Mouse (Mus musculus) liver, embryonic 12.5 days (tissue): ENCODE results near the gene Chchd2. TPM values are rescaled to one million over a fixed set of nuclear protein-coding genes. Genes with fewer than 3 reads are reported as not detected.
"Not testable (repeated sequence)": the region's sequence is repeated elsewhere in the genome, so short reads cannot be mapped to it uniquely, and the experiment has no call there.

ENCODE experiments used
- ATAC-seq: fragments of 200-750 bp; cut with Nextera tagmentation; 2 replicates; pipeline ENCODE4 v1.8.0; 2017; ENCODE audit warnings: moderate number of reproducible peaks, mild to moderate bottlenecking, moderate library complexity
- H3K27ac ChIP-seq: fragments of 300-500 bp; sonication (generic); 2 replicates; pipeline ENCODE4 v1.5.1; 2016; ENCODE audit warnings: mild to moderate bottlenecking
- H3K27me3 ChIP-seq: fragments of 300-500 bp; sonication (generic); replicated peaks from 2 replicates; pipeline ENCODE4 v1.6.1; 2016; ENCODE audit warnings: mild to moderate bottlenecking, moderate library complexity
- H3K36me3 ChIP-seq: fragments of 300-500 bp; sonication (generic); 2 replicates; pipeline ENCODE4 v1.6.1; 2016; ENCODE audit warnings: mild to moderate bottlenecking, moderate library complexity
- H3K4me1 ChIP-seq: fragments of 300-500 bp; sonication (generic); 2 replicates; pipeline ENCODE4 v1.6.1; 2016
- H3K4me2 ChIP-seq: fragments of 300-500 bp; sonication (generic); 2 replicates; pipeline ENCODE4 v1.6.1; 2016; ENCODE audit warnings: mild to moderate bottlenecking, moderate library complexity
- H3K4me3 ChIP-seq: fragments of 300-500 bp; sonication (generic); 2 replicates; pipeline ENCODE4 v1.5.1; 2016; ENCODE audit warnings: mild to moderate bottlenecking, moderate library complexity
- H3K9ac ChIP-seq: fragments of 300-500 bp; sonication (generic); 2 replicates; pipeline ENCODE4 v1.6.1; 2016; ENCODE audit warnings: mild to moderate bottlenecking, moderate library complexity
- H3K9me3 ChIP-seq: fragments of 300-500 bp; sonication (generic); replicated peaks from 2 replicates; pipeline ENCODE4 v1.6.1; 2016; ENCODE audit warnings: mild to moderate bottlenecking, moderate library complexity
- WGBS: fragments of 180-500 bp; shearing (Covaris S2); methylation state at CpG from one replicate; pipeline ENCODE4 v1.1.7; 2016; ENCODE audit not compliant: insufficient replicate concordance; 5-methylcytosine and 5-hydroxymethylcytosine counted together
- polyA plus RNA-seq: library from polyadenylated mRNA; unstranded; fragments of >200 nt; fragmentation: Nextera tagmentation; extraction: Ambion mirVana; gene quantifications from 2 replicates; pipeline ENCODE4 v1.2.1, GENCODE M21; 2016

Chchd2 gene
- 607 and 628 TPM in 2 replicates for polyA plus RNA-seq

GRCm38 (mm10) chr5:129886911-129887636 is at the start of gene Chchd2:
TSS of gene Chchd2 (minus strand) at chr5:129887470.
- under 1% methylated on average over 46 of the region's 46 CpGs for WGBS

GRCm38 (mm10) chr5:129936941-129937340 is 49.7 kb upstream of the Chchd2 start:
- no peaks in the 10 kb centered on the region for H3K27me3 ChIP-seq
- 58% methylated on average over 4 of the region's 4 CpGs for WGBS
- H3K36me3 ChIP-seq: no peaks in the 10 kb centered on the region
- no peak overlapping the region for H3K27ac ChIP-seq
- no peak overlapping the region for H3K4me3 ChIP-seq
- no peak overlapping the region for H3K4me2 ChIP-seq
- no peak overlapping the region for H3K9ac ChIP-seq
- no peak for ATAC-seq
- peaks cover 16% of the 10 kb centered on the region for H3K4me1 ChIP-seq
- no peaks in the 10 kb centered on the region for H3K9me3 ChIP-seq

More at GRCm38 (mm10) chr5:129886911-129887636, at the start of gene Chchd2:
- H3K9me3 ChIP-seq: no peaks in the 10 kb centered on the region
- peak within 1 kb of the TSS; percentile 99 for H3K27ac ChIP-seq
- no peaks in the 10 kb centered on the region for H3K27me3 ChIP-seq
- H3K9ac ChIP-seq: peak within 1 kb of the TSS; percentile 92
- peaks cover 32% of the 10 kb centered on the region for H3K36me3 ChIP-seq
- peaks cover 19% of the 10 kb centered on the region for H3K4me1 ChIP-seq
- H3K4me3 ChIP-seq: peak within 1 kb of the TSS; percentile 83
- ATAC-seq: peak; percentile 99
- peak within 1 kb of the TSS; percentile 85 for H3K4me2 ChIP-seq

- H3K27ac ChIP-seq: no peak overlapping the region
- ATAC-seq: no peak
Observed at GRCm38 (mm10) chr5:129929924-129930855, 42.9 kb upstream of the Chchd2 start.

GRCm38 (mm10) chr5:129925933-129926332 is 38.7 kb upstream of the Chchd2 start:
- Histone ChIP-seq H3K4me3 (no peak overlapping the region), H3K9ac (no peak overlapping the region), H3K4me1 (peaks cover 9% of the 10 kb centered on the region), H3K4me2 (no peak overlapping the region), H3K9me3 (no peaks in the 10 kb centered on the region), H3K36me3 (no peaks in the 10 kb centered on the region), H3K27ac (no peak overlapping the region), H3K27me3 (no peaks in the 10 kb centered on the region)
- no peak for ATAC-seq
- WGBS: 71% methylated on average over 5 of the region's 5 CpGs

More at GRCm38 (mm10) chr5:129929924-129930855, 42.9 kb upstream of the Chchd2 start:
- Histone ChIP-seq H3K4me1 (peaks cover 9% of the 10 kb centered on the region), H3K4me3 (no peak overlapping the region), H3K9me3 (no peaks in the 10 kb centered on the region), H3K27me3 (no peaks in the 10 kb centered on the region), H3K9ac (no peak overlapping the region), H3K36me3 (no peaks in the 10 kb centered on the region), H3K4me2 (no peak overlapping the region)
- WGBS: 48% methylated on average over 9 of the region's 9 CpGs

- Histone ChIP-seq H3K9ac (no peak overlapping the region), H3K4me3 (no peak overlapping the region), H3K27me3 (no peaks in the 10 kb centered on the region), H3K27ac (no peak overlapping the region), H3K4me2 (no peak overlapping the region), H3K36me3 (no peaks in the 10 kb centered on the region), H3K4me1 (peaks cover 5% of the 10 kb centered on the region), H3K9me3 (no peaks in the 10 kb centered on the region)
- WGBS: 71% methylated on average over 8 of the region's 8 CpGs
- no peak for ATAC-seq
Observed at GRCm38 (mm10) chr5:129924820-129925452, 37.7 kb upstream of the Chchd2 start.

- WGBS: 83% methylated on average over 4 of the region's 4 CpGs
- H3K27ac ChIP-seq: no peak overlapping the region
- H3K36me3 ChIP-seq: no peaks in the 10 kb centered on the region
- H3K9ac ChIP-seq: no peak overlapping the region
- H3K4me2 ChIP-seq: no peak overlapping the region
- peaks cover 13% of the 10 kb centered on the region for H3K4me1 ChIP-seq
- H3K27me3 ChIP-seq: no peaks in the 10 kb centered on the region
- H3K4me3 ChIP-seq: no peak overlapping the region
- H3K9me3 ChIP-seq: no peaks in the 10 kb centered on the region
- ATAC-seq: no peak
Observed at GRCm38 (mm10) chr5:129921972-129922371, 34.7 kb upstream of the Chchd2 start.

GRCm38 (mm10) chr5:129919320-129919719 is 32.0 kb upstream of the Chchd2 start:
- Histone ChIP-seq H3K9me3 (no peaks in the 10 kb centered on the region), H3K4me1 (peaks cover 13% of the 10 kb centered on the region), H3K4me2 (no peak overlapping the region), H3K4me3 (no peak overlapping the region), H3K9ac (no peak overlapping the region), H3K27ac (no peak overlapping the region), H3K36me3 (no peaks in the 10 kb centered on the region), H3K27me3 (no peaks in the 10 kb centered on the region)
- no peak for ATAC-seq
- WGBS: 68% methylated on average over 8 of the region's 8 CpGs

GRCm38 (mm10) chr5:129918752-129919151 is 31.5 kb upstream of the Chchd2 start:
- Histone ChIP-seq H3K4me3 (no peak overlapping the region), H3K36me3 (no peaks in the 10 kb centered on the region), H3K9me3 (no peaks in the 10 kb centered on the region), H3K4me1 (peaks cover 13% of the 10 kb centered on the region), H3K27ac (no peak overlapping the region), H3K9ac (no peak overlapping the region), H3K27me3 (no peaks in the 10 kb centered on the region), H3K4me2 (no peak overlapping the region)
- ATAC-seq: peak; percentile 51; the same call in 1 of the 2 replicates
- 72% methylated on average over 9 of the region's 9 CpGs for WGBS

GRCm38 (mm10) chr5:129918065-129918651 is 30.9 kb upstream of the Chchd2 start:
- Histone ChIP-seq H3K27ac (no peak overlapping the region), H3K4me2 (no peak overlapping the region), H3K9me3 (no peaks in the 10 kb centered on the region), H3K4me1 (peaks cover 13% of the 10 kb centered on the region), H3K9ac (no peak overlapping the region), H3K36me3 (no peaks in the 10 kb centered on the region), H3K4me3 (no peak overlapping the region), H3K27me3 (no peaks in the 10 kb centered on the region)
- WGBS: 76% methylated on average over 24 of the region's 24 CpGs
- ATAC-seq: peak; percentile 56

- not testable (repeated sequence) for H3K4me3 ChIP-seq, H3K27ac ChIP-seq, H3K9me3 ChIP-seq, H3K27me3 ChIP-seq, H3K9ac ChIP-seq, H3K36me3 ChIP-seq, H3K4me2 ChIP-seq, ATAC-seq
- H3K4me1 ChIP-seq: peaks cover 13% of the 10 kb centered on the region
- 71% methylated on average over 11 of the region's 11 CpGs for WGBS
Observed at GRCm38 (mm10) chr5:129915491-129915890, 28.2 kb upstream of the Chchd2 start.

GRCm38 (mm10) chr5:129914024-129914423 is 26.8 kb upstream of the Chchd2 start:
- peak; percentile 46; the same call in 1 of the 2 replicates for ATAC-seq
- Histone ChIP-seq H3K4me3 (no peak overlapping the region), H3K27me3 (peaks cover 17% of the 10 kb centered on the region; the same call in 1 of the 2 replicates), H3K27ac (no peak overlapping the region), H3K9ac (no peak overlapping the region), H3K4me2 (no peak overlapping the region), H3K36me3 (no peaks in the 10 kb centered on the region), H3K4me1 (peaks cover 20% of the 10 kb centered on the region), H3K9me3 (no peaks in the 10 kb centered on the region)
- 26% methylated on average over 2 of the region's 2 CpGs for WGBS
